Mouse (Mus musculus) right cerebral cortex, postnatal 36 days (tissue): ENCODE results near the gene Gm27021.
"Not testable (repeated sequence)": the region's sequence is repeated elsewhere in the genome, so short reads cannot be mapped to it uniquely, and the experiment has no call there.

ENCODE experiments used
- DNase-seq, 2 experiments: peaks; one replicate each; pipeline ENCODE4 v3.0.0; 2022; ENCODE audit warnings: low spot score in 2 of 2, mixed read lengths in 1 of 2

The Gm27021 gene

DNA sequence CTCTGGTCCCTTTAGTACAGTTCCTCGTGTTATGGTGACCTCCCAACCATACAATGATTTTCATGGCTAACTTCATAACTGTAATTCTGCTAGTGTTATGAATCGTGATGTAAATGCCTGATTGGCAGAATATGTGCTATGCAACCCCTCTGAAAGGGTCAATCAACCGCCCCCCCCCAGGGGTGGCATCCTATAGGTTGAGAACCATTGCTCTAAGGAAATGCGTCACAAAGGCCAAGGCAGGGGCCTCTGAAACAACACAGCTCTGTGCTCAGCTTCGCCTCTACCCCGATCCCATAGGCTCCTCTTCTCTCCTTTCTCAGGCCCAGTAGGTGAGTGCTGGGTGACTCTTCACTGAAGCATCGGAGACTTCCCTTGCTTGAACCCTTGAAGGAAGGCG lies 17.7 kb upstream of the Gm27021 start:
- DNase-seq, result no peak

DNA sequence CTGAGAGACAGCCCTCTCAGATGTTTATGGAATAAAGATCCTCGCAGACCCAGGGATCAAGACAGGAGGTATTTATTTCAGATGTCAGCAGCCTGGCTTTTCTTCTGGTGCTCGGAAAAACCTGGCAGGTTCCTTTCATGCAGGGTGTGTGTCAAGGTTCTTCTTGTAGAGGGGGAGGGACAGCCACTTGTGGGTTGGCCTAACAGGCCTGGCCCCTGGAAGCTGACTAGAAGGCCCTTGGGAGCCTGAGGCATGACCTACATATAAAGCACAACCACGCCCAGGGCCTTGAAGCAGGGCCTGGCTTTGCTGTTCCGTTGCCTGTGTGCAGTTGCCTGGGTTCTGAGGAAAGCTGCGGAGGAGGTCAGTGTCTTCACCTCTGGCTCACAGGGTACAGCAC lies 17.2 kb upstream of the Gm27021 start:
- DNase-seq, result no peak

DNA sequence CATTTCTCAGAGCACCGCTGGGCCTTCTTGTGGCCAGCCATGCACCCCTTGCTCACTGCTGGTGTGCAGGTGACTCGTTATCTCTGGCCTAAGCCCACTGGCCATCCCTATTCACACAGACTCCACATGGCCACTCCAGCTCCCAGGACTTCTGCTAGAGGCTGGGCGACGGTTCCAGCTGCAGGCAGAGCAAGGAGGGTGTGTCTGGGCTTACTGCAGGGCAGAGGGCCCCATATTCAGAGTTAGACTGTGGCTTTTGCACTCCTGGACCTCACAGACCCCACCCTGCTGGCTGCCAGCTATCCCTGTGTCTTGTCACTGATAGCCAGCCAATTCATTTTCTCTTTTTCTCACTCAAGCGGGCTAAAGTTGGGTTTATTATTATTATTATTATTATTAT lies 16.2 kb upstream of the Gm27021 start:
- DNase-seq, result no peak

DNA sequence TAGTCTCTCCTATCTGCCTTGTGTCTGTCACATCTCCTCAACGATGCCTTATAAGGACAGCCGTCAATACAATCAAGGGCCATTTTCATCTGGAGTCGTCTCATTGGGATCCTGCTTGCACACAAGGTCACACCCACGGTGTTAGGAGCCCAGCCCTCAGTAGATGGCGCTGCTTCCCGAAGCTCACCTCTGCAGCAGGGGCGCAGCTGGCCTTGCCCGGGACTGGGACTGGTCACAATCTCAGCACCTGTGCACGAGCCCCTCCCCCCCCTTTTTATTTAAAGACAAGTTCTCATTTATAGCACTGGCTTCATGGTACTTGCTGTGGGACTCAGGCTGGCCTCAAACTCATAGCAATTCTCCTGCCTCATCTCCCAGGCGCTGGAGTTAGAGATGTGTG lies 15.7 kb upstream of the Gm27021 start:
- DNase-seq, result no peak

DNA sequence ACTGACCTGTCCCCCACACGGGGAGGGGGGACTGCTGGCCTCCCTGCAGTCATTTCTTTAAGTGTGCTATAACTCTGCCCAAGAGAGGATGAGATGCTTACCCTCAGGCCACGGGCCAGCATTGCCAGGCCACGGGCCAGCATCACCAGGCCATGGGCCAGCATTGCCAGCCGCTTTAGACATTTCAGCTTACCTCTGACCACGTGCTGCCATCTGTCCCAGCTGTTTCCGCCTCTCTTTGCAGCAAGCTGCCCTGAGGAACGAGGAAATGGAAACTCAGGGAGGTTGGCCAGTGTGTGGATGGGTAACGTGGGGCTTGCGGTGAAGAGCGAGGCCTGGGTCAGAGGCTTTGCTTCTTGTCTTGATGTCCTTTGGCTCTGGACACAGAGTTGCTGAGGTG lies 13.2 kb upstream of the Gm27021 start:
- no peak for DNase-seq

DNA sequence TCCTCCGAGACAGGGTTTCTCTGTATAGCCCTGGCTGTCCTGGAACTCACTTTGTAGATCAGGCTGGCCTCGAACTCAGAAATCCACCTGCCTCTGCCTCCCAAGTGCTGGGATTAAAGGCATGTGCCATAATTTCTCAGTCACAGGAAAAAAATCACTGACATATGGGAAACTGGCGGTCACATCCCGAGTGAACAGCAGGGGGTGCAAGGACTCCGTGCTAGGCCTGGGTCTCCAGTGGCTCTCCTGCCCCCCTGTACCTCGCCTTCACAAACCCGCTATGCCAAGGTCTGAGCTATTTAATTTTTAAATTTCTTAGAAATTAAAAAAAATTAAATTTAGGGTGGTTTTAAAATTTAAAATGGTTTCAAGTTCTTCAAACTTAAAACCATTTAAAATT lies 12.5 kb upstream of the Gm27021 start:
- DNase-seq, result not testable (repeated sequence)

DNA sequence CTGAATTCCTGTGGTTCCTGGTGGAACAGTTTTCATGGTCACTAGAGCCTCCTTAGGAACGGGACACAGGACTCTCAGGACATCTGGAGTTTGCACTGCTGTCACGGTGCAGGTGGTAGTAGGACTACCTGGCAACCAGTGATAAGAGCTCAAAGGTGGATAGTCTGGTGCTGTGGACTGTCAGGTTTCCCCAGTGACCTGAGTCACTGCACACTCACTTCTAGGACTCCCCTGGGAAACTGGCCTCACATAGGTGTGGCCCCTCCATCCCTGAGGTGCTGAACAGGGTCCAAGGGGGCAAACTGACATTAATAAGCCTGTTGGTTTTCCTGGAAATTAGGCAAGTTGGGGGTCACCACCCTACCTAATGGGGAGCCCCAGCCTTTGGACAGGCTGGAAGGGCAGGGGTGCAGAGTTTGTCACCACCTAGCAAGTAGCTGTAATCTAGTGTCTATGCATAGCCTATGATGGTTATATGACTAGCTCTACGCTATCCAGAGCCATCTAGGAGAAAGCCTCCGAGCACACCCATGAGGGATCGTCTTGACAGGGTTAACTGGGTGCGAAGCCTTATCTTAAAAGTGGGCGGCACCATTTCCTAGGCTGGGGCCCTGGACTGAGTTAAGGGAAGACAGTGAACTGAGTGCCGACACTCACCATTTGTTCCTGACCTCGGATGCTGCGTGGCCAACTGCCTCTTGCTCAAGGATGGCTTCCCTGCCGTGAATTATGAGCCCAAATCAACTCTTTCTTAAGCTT lies 11.9 kb upstream of the Gm27021 start:
- DNase-seq, result no peak

DNA sequence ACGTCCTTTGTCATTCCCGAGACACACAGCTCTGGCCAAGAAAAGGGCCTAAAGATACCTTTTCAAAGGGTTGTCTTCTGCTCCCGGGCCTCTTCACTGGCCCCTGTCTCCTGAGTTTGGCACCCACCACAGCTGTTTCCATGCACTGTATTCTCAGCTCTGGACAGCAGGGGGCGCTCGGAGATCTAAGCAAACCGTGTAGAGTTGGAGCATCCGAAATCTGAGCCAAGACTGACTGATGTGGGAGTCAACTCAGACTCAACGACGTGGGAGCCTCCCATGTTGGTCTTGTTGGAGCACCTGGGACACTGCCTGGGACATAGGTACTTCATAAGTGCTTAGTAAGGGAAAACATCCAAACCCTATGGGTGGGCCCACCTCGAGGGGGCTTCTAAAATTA lies 10.6 kb upstream of the Gm27021 start:
- peak; percentile 61 to 70 for DNase-seq

DNA sequence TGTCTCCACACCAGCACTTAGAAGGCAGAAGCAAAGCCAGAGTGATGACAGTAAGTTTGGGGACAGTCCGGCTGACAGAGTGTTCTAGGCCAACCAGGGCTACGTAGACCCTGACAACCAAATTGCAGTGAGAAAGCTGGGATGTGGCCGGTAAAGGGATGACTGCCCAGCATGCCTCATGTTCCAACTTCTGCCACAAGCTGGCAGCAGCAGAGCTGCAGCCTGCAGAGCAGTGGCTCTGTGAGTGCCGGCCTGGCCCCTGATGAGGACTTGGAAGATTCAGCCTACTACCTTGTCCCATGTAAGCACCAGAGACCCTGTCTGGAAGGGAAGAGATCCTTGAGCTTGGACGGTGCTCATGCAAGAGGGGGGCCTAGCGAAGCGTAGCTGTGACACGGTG lies 7.8 kb upstream of the Gm27021 start:
- no peak for DNase-seq

DNA sequence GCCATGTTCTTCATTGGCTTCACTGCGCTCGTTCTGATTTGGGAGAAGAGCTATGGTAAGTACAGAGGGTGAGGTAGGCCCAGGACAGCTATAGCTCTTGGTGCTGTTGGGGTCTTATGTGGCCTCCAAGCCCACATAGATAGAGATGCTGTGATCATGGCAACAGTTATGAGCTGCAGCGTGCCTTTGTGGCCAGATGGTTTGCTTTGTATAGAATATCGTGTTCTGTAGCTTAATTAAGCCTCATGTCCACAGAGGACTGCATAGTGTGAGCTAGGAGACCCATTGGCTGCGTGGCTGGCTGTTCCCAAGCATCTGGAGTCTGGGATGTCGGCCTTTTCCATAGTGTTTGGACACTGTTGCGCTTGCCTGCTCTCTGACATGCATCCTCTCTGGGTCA lies 5.4 kb upstream of the Gm27021 start:
- no peak for DNase-seq

DNA sequence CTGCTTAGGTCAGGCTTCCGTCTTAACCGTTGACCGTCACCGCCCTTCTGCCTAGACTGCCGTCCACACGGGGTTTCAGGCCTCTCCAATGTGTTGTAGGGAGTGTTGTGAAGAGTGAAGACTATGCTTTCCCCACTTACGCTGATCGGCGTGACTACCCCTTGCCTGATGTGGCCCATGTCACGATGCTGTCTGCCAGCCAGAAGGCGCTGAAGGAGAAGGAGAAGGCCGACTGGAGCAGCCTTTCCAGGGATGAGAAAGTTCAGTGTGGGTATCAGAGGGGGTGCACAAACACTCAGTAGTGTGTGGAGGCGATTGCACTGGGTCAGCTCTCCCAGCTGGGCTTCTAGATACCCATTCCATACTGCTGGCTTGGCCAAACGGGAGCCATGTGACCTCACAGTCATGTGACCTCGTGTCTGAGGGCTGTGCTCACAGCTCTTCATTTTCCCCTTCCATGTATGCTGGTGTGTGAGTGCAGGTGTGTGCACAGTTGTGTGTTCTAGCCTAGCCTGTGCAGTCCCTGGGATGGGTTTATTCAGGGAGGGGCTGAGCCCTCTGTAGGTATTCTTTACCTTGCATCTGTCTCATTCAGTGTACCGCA lies 4.8 kb upstream of the Gm27021 start:
- no peak for DNase-seq

DNA sequence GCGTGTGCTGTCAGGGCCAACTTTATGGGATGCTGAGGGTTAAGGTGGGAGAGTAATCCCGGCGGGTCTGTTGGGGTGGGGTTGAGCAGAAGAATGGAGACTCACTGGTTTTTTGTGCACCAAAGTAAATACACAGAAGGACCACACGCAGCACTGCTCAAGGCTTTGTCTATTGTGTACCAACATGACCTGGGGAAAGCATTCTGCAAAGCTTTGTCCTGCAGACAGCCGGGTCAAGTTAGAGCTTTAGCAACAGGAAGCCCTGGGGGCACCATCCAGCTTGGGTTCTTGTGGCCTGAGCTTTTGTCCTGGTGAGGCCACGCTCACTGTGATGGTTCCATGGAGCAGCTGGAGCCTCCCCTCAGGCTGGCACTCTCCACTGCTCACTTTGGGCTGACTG lies 3.9 kb upstream of the Gm27021 start:
- no peak for DNase-seq

DNA sequence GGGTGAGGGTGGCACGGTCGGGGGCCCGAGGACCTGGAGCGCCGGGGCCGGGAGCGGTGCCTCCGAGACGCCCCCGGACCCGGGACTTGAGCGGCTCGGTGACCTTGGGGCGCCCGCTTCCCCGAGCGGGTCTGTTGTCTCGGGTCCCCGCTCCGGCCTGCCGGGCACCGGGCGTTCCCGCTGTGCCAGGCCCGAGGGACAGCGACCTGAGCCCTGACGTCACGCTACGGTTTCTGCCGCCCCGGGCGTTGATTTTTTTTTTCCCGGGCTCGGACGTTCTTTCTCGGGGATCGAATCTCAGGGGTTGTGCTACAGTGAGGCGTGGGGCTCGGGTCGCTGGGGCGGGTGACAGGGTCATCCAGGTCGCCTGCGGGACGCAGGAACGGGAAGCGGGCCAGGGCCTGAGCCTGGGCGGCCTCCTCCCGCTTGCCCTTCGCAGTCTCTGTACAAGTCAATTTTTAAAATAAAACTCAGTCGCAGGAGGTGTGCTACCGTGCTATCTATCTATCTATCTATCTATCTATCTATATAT lies 561 bp upstream of the Gm27021 start, which contains the start of gene Emc8:
Gene Emc8, minus strand, starts transcription at position 200 of the 532 bp plus-strand sequence.
- no peak for DNase-seq

DNA sequence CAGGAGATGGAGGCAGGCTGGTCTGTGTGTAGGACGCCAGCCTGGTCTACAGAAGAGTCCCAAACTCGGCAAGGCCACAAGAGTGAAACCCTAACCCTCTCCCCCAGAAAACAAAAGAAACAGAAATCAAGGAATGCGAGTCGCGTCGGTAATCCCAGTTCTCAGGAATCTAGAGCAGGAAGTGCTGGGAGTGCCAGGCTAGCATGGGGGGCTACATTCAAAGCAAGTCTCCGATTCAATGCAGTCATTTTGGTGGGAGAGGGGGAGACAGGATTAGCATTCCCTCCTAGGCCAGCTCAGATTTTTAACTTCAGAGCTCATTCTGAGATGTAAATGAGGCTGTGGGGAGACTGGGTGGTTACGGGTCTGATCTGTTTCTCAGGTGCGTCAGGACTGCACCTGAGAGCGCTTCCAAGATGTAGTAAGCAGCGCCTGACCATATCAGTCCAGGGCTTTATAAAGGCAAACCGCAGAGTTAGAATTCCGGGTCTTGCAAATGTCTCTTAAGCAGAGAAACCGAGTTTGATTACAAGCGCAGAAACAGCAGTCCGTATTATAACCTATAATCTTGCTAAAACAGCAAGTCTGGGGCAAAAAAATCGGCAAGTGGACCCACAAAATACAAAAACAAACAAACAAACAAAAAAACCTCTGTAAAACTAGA lies 940 bp downstream of the Gm27021 start:
- DNase-seq, result no peak

DNA sequence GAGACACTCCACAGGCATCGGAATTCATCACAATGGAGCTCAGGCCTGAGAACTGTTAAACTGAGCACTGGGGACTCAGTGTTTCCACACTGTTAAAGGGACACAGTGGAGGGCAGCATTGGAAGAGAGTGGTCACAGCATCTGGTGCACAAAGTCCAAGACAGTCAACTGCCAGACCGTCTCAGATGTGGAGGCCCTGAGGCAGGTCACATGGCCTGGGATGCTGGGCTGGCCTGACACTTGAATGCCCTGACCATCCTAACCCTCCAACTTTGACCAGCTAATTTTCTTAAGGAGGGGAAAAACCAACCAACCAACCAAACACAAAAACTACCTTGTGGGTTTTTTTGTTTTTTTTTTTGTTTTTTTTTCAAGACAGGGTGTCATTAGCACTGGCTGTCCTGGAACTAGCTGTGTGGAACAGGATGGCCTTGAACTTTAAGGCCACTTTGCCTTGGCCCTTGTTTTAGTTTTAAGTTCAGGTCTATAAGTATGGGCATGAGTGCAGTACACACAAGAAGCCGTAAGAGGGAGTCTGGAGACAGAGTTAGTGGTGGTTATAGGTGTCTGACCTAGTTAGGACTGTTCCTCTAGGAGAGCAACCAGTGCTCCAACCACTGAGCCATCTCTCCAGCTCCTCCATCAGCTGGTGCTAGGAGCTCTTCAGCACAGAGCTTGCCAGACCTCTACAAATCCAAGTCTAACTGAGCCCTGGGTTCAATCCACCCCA lies 2.0 kb downstream of the Gm27021 start:
- no peak for DNase-seq

DNA sequence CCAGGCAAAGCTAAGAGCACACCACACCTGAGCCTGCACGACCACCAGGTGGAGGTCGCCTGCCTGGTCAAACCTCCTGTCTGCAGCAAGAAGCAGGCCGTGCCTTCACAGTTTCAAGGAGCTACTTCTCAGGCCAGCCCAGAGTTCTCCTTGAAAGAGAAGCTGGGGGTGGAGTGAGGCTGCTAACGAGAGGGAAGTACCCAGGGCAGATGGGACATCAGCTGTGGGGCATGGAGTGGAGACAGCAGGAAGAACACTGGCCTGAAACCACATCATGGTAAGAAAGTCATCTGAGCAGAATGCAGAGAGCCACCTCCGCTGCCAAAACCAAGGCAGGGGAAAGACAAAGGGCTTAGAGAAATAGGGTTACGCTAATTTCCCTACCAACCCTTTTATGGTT lies 3.3 kb downstream of the Gm27021 start:
- DNase-seq, result no peak

DNA sequence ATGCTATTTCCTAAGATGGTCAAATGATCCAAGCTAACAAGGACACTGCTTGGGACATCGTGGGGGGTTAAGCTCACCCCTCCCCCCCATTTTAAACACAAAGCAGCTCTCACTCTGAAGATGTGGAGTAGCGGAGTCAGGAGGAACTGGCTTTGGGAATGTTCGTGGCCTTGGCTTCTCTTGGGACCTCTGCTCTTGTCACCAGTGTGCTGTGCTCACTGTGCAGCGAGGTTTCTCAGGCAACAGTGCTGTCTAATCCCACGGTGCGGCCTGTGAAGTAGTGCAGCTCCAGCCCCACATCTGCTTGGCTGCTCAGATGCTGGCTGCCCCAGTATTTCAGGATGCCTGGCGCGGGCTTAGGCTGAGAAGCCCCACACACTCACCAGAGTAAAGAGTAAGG lies 10.5 kb downstream of the Gm27021 start:
- no peak for DNase-seq

DNA sequence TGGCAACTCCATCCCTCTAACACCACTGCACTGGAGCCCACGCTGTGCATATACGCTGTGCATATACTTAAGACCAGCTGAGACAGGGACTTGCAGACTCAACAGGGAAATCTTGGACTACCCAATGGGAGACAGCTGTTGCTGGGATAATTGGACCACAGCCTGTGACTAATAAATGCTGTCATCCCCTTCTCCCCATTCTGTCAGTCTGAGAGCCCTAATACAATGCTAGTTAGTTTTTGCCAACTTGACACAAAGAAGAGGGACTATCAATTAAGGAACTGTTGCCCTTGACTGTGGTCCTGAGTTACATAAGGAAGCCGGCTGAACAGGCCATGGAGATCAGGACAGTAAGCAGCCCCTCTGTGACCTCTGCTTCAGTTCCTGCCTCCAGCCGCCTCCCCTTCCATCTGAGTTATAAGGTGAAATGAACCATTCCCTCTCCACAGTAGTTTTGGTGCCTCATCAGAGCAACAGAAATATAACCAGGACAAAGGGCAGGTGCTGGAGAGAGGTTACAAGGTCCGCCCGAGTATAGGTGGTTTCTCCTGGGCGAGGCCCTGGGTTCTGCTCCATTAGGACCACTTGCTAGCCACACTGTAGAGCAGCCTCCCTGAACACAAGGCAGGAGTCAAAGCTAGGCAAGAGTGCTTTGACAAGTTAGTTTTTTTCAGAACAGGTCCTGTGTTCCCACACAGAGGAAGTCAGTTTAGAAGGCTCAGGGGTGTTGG lies 11.4 kb downstream of the Gm27021 start:
- no peak for DNase-seq

DNA sequence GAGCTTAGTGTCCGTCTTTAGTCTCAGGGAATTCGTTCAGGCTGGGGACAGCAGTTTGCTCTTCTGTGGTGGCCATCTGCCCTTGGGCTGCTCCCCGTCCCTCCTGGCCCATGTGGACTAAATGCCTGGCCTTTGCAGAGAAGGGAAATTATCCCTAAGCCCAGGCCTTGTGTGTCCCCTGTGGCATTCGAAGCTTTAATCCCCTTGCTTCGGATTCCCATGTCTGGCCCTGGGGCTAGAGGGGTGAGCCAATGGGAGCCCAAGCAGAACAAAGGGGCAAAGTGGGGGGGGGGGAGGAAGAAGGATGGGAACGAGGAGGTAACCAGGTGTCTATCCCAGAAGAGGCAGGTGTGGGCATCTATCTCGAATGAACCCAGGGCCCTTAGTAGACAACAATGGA lies 20.3 kb downstream of the Gm27021 start, which contains the start of gene 1190005I06Rik:
Gene 1190005I06Rik, minus strand, starts transcription at position 101 of the 400 bp plus-strand sequence.
- DNase-seq, result no peak

DNA sequence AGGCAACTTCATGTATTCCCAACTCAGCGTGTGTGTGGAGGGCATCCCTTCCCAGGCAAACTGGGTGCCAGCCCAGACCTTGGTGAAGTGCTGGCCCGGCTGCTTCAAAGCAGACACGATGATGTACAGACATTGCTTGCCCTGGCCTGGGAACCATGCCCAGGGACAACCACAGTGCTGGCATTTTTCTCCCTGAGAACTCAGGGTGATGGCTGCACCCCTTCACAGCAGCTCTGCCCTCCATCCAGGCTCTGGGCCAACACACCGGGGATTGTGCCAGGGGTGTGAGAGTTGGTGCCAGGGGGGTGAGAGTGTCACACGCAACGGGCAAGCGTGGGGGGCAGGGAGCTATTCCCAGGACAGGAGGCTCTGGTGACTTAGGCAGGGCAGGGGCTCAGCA lies 23.2 kb downstream of the Gm27021 start:
- peak; percentile 50 to 62 for DNase-seq

DNA sequence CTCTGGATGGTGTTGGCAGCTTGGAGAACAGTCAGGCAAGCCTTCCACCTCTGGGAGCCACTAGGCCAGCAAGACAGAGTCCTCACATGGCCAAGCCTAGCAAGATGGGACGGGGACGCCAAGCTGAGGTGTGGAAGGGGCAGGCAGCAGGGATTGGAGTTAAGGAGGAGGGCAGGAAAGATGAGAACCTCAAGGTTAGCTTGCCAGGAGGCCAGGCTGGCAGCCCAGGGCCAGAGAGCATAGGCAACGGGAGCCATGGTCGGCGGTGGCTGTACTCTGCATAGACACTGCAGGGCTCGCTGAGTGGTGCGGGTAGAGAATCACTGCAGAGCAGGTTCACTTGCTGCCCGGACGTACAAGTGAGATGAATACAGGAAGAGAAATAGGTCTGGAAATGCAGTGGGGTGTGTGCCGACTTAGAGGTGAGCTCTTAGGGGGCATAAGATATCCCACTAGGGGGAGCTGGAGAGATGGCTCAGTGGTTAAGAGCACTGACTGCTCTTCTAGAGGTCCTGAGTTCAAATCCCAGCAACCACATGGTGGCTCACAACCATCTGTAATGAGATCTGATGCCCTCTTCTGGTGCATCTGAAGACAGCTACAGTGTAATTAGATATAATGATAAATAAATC lies 25.7 kb downstream of the Gm27021 start:
- DNase-seq, result no peak
